Mouse (Mus musculus): ENCODE data around the gene H3f3b.

Gene H3f3b

GRCm38 (mm10) chr11:116049610-116050009 is 21.8 kb upstream of the H3f3b start:
- DNase-seq (ENCODE audit: low read depth): no peak

- no peak for DNase-seq (ENCODE audit: low read depth)
These were observed 17.4 kb upstream of the H3f3b start for GRCm38 (mm10) chr11:116045173-116045572.

GRCm38 (mm10) chr11:116043286-116043685 is 15.5 kb upstream of the H3f3b start:
- DNase-seq (ENCODE audit: low read depth): no peak

GRCm38 (mm10) chr11:116042372-116043138 is 14.8 kb upstream of the H3f3b start:
- no peak for DNase-seq (ENCODE audit: low read depth)

- DNase-seq (ENCODE audit: low read depth): no peak
These were observed 14.1 kb upstream of the H3f3b start for GRCm38 (mm10) chr11:116041833-116042232.

GRCm38 (mm10) chr11:116040593-116040992 is 12.8 kb upstream of the H3f3b start:
- no peak for DNase-seq (ENCODE audit: low read depth)

GRCm38 (mm10) chr11:116037826-116038225 is 10.1 kb upstream of the H3f3b start:
- DNase-seq (ENCODE audit: low read depth): no peak

GRCm38 (mm10) chr11:116036671-116037070 is 8.9 kb upstream of the H3f3b start:
- DNase-seq (ENCODE audit: low read depth): no peak

GRCm38 (mm10) chr11:116034584-116034983 is 6.8 kb upstream of the H3f3b start:
- DNase-seq (ENCODE audit: low read depth): no peak

- no peak for DNase-seq (ENCODE audit: low read depth)
These were observed 3.4 kb upstream of the H3f3b start for GRCm38 (mm10) chr11:116030898-116031845.

- peak; percentile 98 for DNase-seq (ENCODE audit: low read depth)
These were observed 2.5 kb upstream of the H3f3b start, which contains the start of gene Unk for GRCm38 (mm10) chr11:116030088-116030897. Gene Unk, plus strand, starts transcription at chr11:116030322.

- no peak for DNase-seq (ENCODE audit: low read depth)
These were observed 1.5 kb upstream of the H3f3b start for GRCm38 (mm10) chr11:116029086-116029865.

- no peak for DNase-seq (ENCODE audit: low read depth)
These were observed 559 bp upstream of the H3f3b start for GRCm38 (mm10) chr11:116028177-116028865.

GRCm38 (mm10) chr11:116025056-116025845 is 2.5 kb downstream of the H3f3b start:
- DNase-seq (ENCODE audit: low read depth): no peak

- DNase-seq (ENCODE audit: low read depth): peak; percentile 99
These were observed 3.4 kb downstream of the H3f3b start for GRCm38 (mm10) chr11:116024356-116024808.

GRCm38 (mm10) chr11:116023771-116024355 is 3.9 kb downstream of the H3f3b start:
- peak; percentile 91 for DNase-seq (ENCODE audit: low read depth)

- peak; percentile 53 for DNase-seq (ENCODE audit: low read depth)
These were observed 4.5 kb downstream of the H3f3b start for GRCm38 (mm10) chr11:116023074-116023770.

- DNase-seq (ENCODE audit: low read depth): peak; percentile 34
These were observed 5.4 kb downstream of the H3f3b start for GRCm38 (mm10) chr11:116022256-116022780.

All from induced T-regulatory cell, adult 2 months (primary cell).